Mouse (Mus musculus): ENCODE results near the gene Hoxd9. TPM values are rescaled to one million over a fixed set of nuclear protein-coding genes. Genes with fewer than 3 reads are reported as not detected.

Gene Hoxd9
- total RNA-seq, 4 experiments from 2014 or later: 22.6 to 27.5 (median 23.7) TPM

DNA sequence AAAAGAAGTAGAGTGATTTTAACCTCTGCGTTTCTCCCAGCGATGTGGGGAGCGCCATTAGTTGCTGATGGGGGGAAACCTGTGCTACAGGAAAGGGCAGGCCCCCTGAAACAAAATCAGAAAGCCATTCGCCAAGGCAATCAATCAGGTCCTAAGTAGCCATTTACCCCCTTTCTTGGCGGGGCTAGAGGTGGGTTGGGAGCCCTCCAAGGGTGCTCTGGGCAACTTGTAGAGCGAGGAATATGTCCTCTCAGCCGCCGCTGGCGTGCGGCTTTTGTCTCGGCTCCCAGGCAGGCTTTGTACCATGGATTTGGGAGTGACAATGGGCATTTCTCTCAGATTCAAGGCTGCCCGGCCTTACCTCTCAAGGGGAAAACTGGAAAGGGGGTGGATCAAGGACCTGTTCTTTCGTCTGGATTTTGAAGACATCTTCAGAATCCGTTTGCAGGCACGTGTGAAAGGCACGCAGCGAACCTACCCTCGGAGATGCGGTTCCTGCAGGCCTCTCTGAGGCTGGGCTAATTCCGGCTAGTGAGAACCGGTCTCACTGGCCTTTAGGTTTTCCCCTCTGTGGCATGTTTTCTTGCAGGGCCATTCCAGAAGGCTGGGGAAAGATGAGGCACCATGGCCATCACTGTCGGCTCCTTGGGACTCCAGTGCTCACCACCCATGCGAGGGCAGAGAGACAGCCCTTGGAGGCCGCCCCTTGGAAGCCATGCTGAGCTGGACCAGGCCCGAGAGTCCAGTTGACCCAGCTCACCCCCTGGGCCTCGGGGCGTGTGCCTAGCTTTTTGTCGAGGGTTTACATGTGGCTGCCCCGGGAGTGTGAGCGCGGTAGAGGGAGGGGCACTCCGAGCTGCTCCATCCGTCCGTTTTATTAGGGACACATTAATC, 838 bp upstream of the Hoxd9 start:
- no peak for DNase-seq (ENCODE audit: low spot score in 2 of 2)

GRCm38 (mm10) chr2:74698201-74699052, 900 bp downstream of the Hoxd9 start:
- DNase-seq (ENCODE audit: low spot score in 2 of 2): peak; percentile 37 to 48

DNA sequence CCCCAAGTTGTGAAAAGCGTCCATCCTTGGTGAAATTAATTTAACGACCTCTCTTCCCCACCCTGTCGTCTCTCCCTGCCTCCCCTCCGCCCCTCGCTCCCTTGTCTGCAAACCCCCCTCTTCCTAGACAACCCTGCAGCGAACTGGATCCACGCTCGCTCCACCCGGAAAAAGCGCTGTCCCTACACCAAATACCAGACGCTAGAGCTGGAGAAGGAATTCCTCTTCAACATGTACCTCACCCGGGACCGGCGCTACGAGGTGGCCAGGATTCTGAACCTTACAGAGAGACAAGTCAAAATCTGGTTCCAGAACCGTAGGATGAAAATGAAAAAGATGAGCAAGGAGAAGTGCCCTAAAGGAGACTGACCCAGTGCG, 1.5 kb downstream of the Hoxd9 start:
- no peak for DNase-seq (ENCODE audit: low spot score in 2 of 2)

GRCm38 (mm10) chr2:74699664-74700545, 2.4 kb downstream of the Hoxd9 start:
- no peak for DNase-seq (ENCODE audit: low spot score in 2 of 2)

GRCm38 (mm10) chr2:74700546-74701112, 3.1 kb downstream of the Hoxd9 start:
- no peak for DNase-seq (ENCODE audit: low spot score in 2 of 2)

DNA sequence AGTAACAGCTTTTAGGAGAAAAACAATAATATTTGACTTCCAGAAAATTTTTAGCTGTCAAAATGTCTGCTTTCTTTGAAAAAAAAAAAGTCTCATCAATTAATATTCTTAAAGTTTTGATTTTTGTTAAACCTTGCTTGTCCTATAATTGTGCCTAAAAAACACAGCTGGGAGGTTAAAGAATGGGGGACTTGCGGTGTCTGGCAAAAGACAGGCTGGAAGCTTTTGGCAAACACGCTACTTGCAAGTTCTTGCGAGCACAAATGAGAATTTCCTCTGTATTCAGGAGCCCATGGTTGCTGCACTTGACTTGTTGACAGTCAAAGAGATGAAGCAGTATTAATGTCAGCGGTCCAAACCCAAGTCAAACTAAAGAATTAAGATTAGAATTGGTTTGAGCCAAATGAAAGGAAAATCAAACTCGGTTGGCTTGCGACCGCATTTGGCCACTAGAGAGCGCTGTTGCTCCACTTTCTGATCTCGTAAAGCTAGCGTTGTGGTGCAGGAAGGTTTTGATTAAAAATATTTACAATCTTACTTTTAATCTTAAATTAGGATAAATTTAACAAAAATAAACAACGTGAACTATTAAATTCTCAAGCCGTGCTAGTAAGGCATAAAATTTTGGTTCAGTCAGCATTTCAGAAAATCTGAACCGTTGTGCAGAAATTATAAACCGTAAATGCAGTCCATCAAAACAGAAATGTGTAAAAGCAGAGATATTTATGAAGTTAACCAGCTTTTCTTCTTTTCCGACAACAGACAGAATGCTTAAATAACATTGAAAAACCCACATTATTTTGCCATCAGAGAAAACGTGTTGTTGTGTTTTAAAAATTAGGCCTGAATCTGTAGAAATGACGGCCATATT, 4.7 kb downstream of the Hoxd9 start:
- peak in 1 of 2 experiments; percentile 53 for DNase-seq (ENCODE audit: low spot score in 2 of 2)

- no peak for DNase-seq (ENCODE audit: low spot score in 2 of 2)
Measured at GRCm38 (mm10) chr2:74702820-74703219, 5.3 kb downstream of the Hoxd9 start.

- no peak for DNase-seq (ENCODE audit: low spot score in 2 of 2)
Measured at GRCm38 (mm10) chr2:74703317-74703716, 5.8 kb downstream of the Hoxd9 start.

DNA sequence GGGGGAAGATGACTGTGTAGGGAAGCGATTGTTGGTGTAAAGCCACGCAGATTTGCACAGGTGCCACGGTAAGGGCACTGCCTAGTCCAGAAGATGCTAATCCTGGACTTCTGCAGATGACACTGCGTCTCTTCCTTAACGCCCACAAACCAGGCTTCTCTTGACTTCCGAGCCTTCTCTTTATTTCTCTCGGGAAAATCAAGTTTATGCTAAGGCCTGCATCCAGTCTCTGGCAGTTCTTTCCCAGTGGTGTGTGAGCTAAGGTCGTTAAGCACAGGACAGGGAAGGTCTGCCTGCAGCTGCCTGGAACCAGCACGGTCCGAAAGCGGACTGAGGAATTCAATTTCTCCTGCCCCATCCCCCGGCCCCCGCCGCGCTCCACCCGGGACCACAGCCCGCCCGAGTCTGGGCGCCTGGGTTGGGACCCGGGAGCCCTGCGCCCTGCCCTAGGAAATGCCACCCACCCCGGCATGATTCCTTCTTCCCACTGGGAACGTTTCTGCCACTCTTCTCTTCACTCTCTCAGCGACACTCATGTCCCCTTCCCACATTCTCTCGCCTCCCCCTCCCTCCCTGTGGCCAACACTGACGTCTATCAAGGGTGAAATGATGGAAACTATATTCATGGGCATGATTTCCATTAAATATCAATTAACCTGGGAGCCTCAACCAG, 6.3 kb downstream of the Hoxd9 start:
- DNase-seq (ENCODE audit: low spot score in 2 of 2): no peak

GRCm38 (mm10) chr2:74704393-74704998, 7.0 kb downstream of the Hoxd9 start, which contains the start of gene Hoxd8:
TSS of gene Hoxd8 (plus strand) at chr2:74704615.
- DNase-seq (ENCODE audit: low spot score in 2 of 2): peak; percentile 51 to 70

DNA sequence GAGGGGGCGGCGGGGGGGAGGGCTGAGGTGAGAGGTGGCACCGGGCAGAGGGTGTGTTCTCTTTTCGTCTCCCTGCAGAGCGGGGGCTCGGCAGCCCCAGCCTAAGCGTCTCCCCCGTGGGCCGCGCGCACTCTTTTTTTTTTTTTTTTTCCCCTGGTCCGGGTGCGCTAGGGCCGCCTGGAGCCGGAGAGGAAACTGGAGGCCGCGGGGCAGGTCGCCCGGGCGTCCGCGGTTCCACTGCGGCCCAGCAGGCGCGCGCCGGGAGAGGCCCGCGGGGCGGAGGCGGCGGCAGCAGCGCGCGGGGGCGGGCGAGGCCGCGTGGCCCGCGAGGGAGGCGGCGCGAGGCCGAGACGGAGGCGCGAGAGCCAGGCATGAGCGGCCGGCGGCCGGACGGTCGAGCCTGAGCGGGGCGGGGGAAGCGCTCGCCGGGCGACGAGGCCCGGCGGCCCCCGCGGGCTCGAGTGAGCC, 7.5 kb downstream of the Hoxd9 start:
- no peak for DNase-seq (ENCODE audit: low spot score in 2 of 2)

- DNase-seq (ENCODE audit: low spot score in 2 of 2): no peak
Measured at GRCm38 (mm10) chr2:74705467-74706089, 8.1 kb downstream of the Hoxd9 start.

- no peak for DNase-seq (ENCODE audit: low spot score in 2 of 2)
Measured at GRCm38 (mm10) chr2:74706393-74706960, 8.9 kb downstream of the Hoxd9 start.

DNA sequence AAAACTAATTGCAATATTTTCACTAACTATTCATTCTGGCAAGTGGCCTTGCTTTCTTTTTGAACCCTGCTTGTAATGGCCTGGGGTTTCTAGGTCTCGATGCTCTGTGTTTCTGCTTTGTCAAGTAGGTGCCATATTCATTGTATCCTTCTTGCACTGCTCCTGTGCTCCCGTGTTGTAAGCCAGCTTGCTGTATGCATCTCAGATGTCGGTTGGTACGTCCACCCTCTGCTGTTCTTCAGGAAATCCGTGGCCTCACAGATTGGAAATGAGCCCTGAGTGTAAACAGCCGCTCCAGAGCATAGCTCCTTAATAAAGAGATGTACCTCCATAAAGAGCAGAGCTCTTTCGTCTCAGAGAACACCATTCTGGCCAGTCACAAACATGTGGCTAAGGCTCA, 10.1 kb downstream of the Hoxd9 start:
- DNase-seq (ENCODE audit: low spot score in 2 of 2): no peak

DNA sequence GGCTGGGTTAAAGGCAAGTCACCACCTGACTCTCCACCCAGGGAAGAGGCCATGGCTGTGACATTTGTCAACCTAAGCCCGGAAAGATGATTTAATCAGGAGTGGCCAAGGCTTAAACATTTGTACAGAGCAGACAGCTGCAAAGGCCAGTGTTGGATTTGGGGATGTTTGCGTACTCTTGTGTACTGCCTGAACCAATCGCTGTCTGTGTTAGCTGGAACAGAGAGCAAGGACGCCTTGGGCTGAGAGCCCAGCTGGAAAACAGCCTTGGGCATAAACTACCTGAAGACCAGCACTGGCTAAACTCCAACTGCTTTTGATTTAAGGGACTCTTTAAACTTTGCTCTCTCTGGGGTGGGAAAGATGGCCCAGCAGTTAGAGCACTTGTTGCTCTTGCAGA, 11.1 kb downstream of the Hoxd9 start:
- DNase-seq (ENCODE audit: low spot score in 2 of 2): no peak

GRCm38 (mm10) chr2:74709465-74710419, 12.2 kb downstream of the Hoxd9 start:
- DNase-seq (ENCODE audit: low spot score in 2 of 2): no peak
